Mouse (Mus musculus): ENCODE results near the gene Sorcs3. TPM values are rescaled to one million over a fixed set of nuclear protein-coding genes. Genes with fewer than 3 reads are reported as not detected.

Sorcs3 gene
- total RNA-seq (2021), result 10 to 100 TPM; 34.1 to 34.3 TPM
- long read RNA-seq, full-length matches to known transcripts, result 15 of 31 reads
- long read RNA-seq, partial matches to known transcripts, result 11 of 31 reads
- long read RNA-seq, other reads (novel, unspliced or antisense), result 5 of 31 reads

GRCm38 (mm10) chr19:48205929-48206814 lies at the start of gene Sorcs3:
Sorcs3 (plus strand) TSS chr19:48206025.
- DNase-seq (ENCODE audit: low spot score in 2 of 2), result peak in 1 of 2 experiments; percentile 30

GRCm38 (mm10) chr19:48165341-48165740 lies 40.5 kb upstream of the Sorcs3 start:
- no peak for DNase-seq (ENCODE audit: low spot score in 2 of 2)

DNA sequence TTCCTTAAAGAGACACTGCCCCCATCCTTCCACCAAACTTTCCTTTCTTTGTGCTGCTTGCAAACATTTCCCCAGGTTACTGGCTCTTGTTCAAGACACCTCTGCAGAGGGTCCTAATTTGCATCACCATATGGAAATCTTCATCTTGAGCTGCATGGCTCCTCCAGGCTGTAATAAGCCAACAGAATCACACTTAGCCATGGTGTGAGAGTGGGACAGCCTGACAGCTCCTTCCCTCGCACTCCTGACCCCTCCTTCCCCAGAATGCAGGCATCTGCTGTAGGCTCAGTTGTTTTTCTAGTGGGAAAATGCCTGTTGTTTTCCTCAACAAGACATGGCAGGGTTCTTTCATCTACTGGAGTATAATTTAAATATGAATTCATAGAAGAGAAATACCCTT lies 38.7 kb upstream of the Sorcs3 start:
- no peak for DNase-seq (ENCODE audit: low spot score in 2 of 2)

DNA sequence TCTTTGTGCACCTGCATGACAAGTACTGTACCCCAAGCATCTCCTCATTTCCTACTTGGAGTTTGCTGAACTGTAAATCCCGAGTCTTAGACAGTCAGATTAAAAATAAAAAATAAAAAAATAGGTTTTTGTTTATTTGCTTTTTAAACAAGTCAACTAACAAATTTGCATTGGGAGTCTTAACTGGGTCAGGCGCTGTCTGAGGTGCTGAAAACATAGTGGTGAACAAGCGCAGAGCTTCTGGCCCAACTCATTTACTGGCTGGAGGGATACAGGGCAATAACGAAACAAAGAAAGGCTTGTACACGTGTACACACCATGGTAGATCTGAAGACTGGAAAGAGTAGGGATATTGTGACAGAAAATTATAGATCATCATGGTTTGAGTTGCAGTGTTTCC lies 37.5 kb upstream of the Sorcs3 start:
- no peak for DNase-seq (ENCODE audit: low spot score in 2 of 2)

GRCm38 (mm10) chr19:48174717-48175116 lies 31.1 kb upstream of the Sorcs3 start:
- DNase-seq (ENCODE audit: low spot score in 2 of 2), result peak in 1 of 2 experiments; percentile 22

DNA sequence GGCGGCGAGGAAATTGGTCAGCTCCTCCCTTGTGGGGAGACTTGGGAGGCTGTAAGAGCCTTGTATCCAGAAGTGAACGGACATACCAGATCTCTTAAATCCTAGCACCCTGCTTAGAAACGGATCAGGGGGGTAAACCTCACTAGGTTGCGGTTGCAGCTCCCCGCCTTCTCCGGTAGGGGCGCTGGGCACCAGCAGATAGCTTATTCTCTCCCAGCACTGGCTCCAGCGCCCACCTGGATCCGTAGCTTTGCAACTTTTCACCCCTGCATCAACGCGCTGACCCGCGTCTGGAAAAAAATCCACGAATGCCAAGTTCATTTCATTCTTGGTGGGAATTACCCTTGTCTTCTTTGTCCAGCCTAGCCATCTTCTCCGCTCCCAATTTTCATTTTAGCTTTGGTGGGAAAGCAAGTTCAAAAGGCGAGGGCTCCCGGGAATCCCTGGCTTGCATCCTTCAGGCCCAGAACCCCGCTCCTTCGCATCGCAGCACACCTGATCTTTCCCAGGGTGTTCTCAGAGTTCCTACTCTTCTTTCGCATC lies 1.8 kb upstream of the Sorcs3 start:
- DNase-seq (ENCODE audit: low spot score in 2 of 2), result peak; percentile 68 to 91

GRCm38 (mm10) chr19:48204476-48204875 lies 1.3 kb upstream of the Sorcs3 start:
- peak in 1 of 2 experiments; percentile 34 for DNase-seq (ENCODE audit: low spot score in 2 of 2)

DNA sequence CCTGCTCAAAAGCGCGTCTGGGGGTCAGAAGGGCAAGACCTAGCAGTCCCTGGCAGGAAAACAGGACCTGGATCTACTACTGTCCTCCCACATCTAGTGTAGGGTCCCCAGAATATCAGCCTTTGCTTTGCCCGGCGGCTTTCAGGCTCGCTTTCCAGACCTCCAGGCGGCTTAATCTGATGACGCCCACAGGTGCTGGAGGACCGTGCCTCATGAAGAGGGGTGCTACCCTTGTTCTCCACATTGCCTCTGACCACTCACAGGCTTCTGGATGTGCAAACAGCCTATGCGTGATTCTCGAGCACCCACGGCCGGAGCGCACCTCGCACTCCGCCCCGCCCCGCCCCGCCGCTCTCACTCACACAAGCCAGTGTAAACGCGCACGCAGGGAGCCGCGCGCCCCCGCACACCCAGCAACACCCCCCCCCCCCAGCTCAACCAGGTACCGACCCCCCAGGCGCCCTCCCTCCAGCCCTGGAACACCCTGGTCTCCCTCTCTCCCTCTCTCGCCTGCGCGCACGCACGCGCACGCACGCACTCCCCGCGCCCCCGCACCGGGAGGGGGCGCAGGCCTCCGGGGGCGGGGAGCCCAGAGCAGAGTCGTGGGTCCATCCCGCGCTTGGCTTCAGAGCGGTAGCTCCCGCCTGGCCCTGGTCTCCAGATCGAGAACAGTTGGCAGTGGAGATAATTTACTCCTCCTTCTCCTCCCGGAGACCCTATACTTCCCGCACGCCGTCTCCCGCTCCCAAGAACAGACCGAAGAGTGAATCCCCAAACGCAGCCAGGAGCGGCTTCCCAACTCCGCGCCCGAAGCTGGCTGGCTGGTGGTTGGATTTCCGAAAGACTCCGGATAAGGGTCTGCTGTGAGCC lies 698 bp upstream of the Sorcs3 start:
- peak in 1 of 2 experiments; percentile 60 for DNase-seq (ENCODE audit: low spot score in 2 of 2)

DNA sequence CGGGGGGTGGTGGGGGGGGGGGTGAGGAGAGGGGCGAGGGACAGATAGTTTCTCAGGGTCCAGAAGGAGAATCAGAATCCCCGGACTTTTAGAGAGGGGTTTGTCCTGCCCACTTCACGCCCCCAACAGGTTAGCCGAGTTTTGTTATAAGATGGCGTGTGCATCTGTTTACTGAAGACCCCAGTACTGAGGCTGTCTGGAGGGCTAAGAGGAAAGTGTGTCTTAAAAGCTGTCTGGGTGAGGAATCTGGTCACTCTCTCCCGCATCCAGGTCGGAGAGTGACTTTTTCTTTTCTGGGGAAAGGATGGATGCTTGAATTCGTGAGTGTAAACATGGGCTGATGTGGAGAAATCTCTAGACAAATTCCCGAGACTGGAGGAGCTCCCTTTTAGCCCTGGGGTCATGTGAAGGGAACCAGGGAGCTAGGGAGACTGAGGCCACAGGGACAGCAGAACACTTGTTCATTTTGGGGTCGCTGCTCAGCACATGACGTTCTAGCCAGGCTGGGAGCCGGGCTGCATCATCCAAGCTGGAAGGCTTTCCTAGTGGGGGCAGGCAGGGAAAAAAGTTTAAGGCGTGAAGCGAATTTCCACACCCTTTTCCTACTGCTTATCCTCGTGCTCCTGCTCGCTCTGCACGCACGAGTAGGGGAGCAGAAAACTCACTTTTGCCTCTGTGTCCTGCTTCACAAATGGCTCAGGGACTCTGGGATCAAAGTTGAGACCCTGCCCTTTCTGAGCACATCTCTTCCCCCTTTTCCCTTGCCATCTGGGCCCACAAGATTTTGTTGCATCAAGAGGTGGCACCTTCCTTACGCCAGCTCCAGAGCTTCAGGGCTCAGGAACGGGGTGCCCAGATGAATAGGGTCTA lies 1.3 kb downstream of the Sorcs3 start:
- peak in 1 of 2 experiments; percentile 27 for DNase-seq (ENCODE audit: low spot score in 2 of 2)

DNA sequence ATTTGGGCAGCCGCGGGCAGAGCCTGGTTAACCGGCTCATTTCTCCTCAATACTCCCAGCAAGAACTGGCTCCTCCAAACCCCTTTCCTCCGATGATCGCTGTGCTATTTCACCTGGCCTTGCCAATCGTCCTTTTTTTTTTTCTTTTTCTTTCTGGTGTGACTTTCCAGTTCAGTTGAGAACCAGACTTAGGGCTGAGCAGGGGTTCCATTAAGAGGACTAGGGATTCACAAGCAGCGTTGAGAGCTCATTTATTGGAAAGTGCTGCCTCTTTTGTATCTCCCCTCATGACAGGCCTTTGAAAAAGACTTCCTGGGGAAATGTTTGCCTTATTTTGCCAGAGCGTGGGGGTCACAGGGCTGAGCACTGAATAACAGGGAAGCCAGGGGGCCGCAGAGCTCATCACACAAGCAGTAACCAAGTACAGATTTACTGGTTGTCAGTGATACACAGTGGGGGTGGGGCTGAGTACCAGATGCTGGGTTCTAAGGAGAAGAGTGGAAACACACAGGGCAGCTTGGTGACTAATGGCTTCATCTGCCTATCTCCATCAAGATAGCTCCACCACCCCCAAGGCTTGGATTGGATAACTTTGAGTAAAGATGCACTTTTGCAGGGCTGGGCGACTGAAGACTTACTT lies 2.0 kb downstream of the Sorcs3 start:
- DNase-seq (ENCODE audit: low spot score in 2 of 2), result peak; percentile 49 to 65

GRCm38 (mm10) chr19:48215379-48215778 lies 9.6 kb downstream of the Sorcs3 start:
- no peak for DNase-seq (ENCODE audit: low spot score in 2 of 2)

GRCm38 (mm10) chr19:48237786-48238372 lies 32.1 kb downstream of the Sorcs3 start:
- DNase-seq (ENCODE audit: low spot score in 2 of 2), result no peak

GRCm38 (mm10) chr19:48238391-48238790 lies 32.6 kb downstream of the Sorcs3 start:
- DNase-seq (ENCODE audit: low spot score in 2 of 2), result no peak

DNA sequence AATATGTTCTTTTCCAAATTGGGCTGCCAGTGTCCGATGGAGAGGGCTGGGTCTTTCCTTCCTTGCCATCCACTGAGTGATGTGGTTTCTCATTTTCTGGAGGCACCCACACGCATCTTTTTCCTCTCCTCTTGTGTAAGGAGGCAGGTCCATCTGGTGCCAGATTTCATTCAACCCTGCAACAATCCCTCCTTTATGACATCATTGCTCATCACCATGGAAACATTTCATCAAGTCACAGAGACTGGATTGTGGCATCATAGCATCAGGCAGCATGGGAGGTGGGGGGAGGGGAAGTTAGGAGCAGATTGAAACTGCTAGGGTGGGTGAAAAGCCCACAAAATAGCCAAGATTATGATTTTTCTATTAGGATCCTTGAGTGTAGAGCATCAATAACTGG lies 35.1 kb downstream of the Sorcs3 start:
- DNase-seq (ENCODE audit: low spot score in 2 of 2), result peak; percentile 19 to 59

- DNase-seq (ENCODE audit: low spot score in 2 of 2), result no peak
These were observed 38.2 kb downstream of the Sorcs3 start for GRCm38 (mm10) chr19:48244036-48244435.

DNA sequence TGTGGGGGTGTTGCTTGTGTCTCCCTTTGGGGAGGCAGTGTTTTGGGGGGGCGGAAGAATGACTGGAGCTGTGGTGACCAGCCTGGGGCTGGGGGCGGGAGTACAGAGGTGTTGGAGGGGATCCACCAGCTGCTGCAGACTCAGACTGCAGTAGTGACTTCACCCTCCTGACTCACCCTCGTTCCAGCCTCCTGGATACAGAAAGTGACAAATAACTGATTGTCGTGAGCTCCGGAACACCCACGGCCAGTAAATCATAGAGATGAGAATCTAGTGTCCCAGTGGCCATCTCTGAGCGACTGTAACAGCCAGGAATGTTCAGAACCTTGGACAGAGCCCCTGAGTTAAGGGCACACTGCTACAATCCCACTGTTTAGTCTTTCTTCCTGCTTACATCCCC lies 53.4 kb downstream of the Sorcs3 start:
- peak; percentile 16 to 37 for DNase-seq (ENCODE audit: low spot score in 2 of 2)

DNA sequence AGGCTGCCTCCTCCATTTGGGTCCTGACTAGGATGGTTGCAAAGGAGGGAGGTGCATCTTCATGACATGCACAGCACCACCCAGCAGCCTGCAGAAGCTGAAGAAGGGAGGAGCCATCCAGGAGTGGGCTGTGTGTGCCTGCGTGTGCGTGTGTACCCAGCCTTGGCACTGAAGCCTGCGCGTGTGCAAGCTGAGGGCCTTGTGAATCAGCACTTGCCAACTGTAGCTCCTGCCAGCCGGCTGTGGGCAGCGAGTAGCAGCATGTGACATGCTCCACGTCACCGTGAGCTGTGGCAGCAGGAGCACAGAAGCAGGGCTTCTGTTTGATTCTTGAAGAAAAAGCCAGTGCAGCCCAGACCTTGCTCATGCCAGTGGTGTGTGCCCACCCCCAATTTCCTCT lies 54.8 kb downstream of the Sorcs3 start:
- peak; percentile 88 to 90 for DNase-seq (ENCODE audit: low spot score in 2 of 2)

DNA sequence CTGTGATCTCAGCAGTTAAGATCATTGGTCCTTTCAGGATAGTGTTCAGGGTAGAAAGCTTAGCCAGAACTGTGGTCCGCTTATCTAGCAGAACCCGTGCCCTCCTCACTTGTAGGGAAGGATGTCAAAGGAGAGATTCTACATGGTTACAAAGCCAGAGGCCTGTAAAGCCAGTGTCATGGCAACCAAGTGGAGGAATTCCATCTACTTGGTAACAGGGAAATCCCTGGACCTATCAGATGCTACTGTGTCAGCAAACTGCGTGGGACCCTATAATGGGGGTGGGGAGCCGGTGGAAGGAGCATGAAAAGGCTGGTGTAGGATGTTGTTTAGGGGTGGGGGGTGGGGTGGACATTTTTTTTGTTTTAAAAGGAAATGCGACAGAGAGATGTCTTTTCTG lies 57.9 kb downstream of the Sorcs3 start:
- no peak for DNase-seq (ENCODE audit: low spot score in 2 of 2)

- no peak for DNase-seq (ENCODE audit: low spot score in 2 of 2)
These were observed 74.4 kb downstream of the Sorcs3 start for GRCm38 (mm10) chr19:48280273-48280672.

DNA sequence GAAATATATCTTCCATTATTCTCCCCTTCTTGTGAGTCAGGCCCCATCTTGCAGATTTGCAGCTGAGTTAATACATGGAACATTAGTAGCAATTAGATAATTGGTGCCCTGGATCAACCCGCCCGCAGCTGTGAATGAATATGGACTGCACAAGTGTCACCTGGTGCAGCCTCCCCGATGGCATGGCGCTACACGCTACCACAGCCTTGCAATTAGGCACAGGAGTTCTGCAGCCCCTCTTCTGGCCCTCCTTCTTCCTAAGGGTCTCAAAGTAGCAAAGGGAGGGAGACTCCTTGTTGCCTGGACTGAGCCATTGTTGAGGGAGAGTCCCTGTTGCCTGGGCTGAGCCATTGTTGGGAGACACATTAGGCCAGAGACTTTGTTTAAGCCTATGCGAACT lies 76.4 kb downstream of the Sorcs3 start:
- no peak for DNase-seq (ENCODE audit: low spot score in 2 of 2)

Measured in layer of hippocampus, adult 18-20 months (tissue).